Mouse (Mus musculus) midbrain, embryonic 15.5 days (tissue): ENCODE results near the gene Gm37240. TPM values are rescaled to one million over a fixed set of nuclear protein-coding genes. Genes with fewer than 3 reads are reported as not detected.
A peak's percentile ranks its signal among the peaks of the same experiment; 100 is the strongest.

Source experiments
- ATAC-seq: fragments of 200-750 bp; cut with Nextera tagmentation; replicated peaks from 2 replicates; pipeline ENCODE4 v1.8.0; 2017; ENCODE audit warnings: moderate TSS enrichment
- H3K27ac ChIP-seq: fragments of 300-500 bp; sonication (generic); 2 replicates; pipeline ENCODE4 v1.5.1; 2015; ENCODE audit warnings: mild to moderate bottlenecking, inconsistent platforms
- H3K27me3 ChIP-seq: fragments of 300-500 bp; sonication (generic); replicated peaks from 2 replicates; pipeline ENCODE4 v1.6.1; 2015; ENCODE audit warnings: inconsistent platforms
- H3K36me3 ChIP-seq: fragments of 300-500 bp; sonication (generic); replicated peaks from 2 replicates; pipeline ENCODE4 v1.6.1; 2015; ENCODE audit warnings: inconsistent platforms
- H3K4me1 ChIP-seq: fragments of 300-500 bp; sonication (generic); 2 replicates; pipeline ENCODE4 v1.6.1; 2015; ENCODE audit warnings: inconsistent platforms
- H3K4me2 ChIP-seq: fragments of 300-500 bp; sonication (generic); 2 replicates; pipeline ENCODE4 v1.6.1; 2015; ENCODE audit warnings: inconsistent platforms, mild to moderate bottlenecking, moderate library complexity
- H3K4me3 ChIP-seq: fragments of 300-500 bp; sonication (generic); 2 replicates; pipeline ENCODE4 v1.5.1; 2015; ENCODE audit warnings: mild to moderate bottlenecking, inconsistent platforms
- H3K9ac ChIP-seq: fragments of 300-500 bp; sonication (generic); 2 replicates; pipeline ENCODE4 v1.6.1; 2015; ENCODE audit warnings: mild to moderate bottlenecking, inconsistent platforms
- H3K9me3 ChIP-seq: fragments of 300-500 bp; sonication (generic); 2 replicates; pipeline ENCODE4 v1.6.1; 2016; ENCODE audit warnings: inconsistent platforms
- WGBS: fragments of 180-500 bp; shearing (Covaris S2); methylation state at CpG from one replicate; pipeline ENCODE4 v1.1.7; 2015; ENCODE audit warnings: mixed read lengths; 5-methylcytosine and 5-hydroxymethylcytosine counted together
- polyA plus RNA-seq: library from polyadenylated mRNA; unstranded; fragments of >200 nt; fragmentation: Nextera tagmentation; extraction: Ambion mirVana; gene quantifications from 2 replicates; pipeline ENCODE4 v1.2.1, GENCODE M21; 2015

Gene Gm37240
- polyA plus RNA-seq, 1 experiment from 2014 or later: 0.40 TPM

- Histone ChIP-seq H3K4me1 (peaks cover 8% of the 10 kb centered on the region), H3K27me3 (no peaks in the 10 kb centered on the region), H3K27ac (no peak overlapping the region), H3K9ac (no peak overlapping the region), H3K36me3 (no peaks in the 10 kb centered on the region), H3K9me3 (no peaks in the 10 kb centered on the region), H3K4me3 (no peak overlapping the region), H3K4me2 (no peak overlapping the region)
- no peak for ATAC-seq
- 76% methylated on average over 4 of the region's 4 CpGs for WGBS
Measured at GRCm38 (mm10) chr3:85308706-85309105, 578.6 kb downstream of the Gm37240 start.

DNA sequence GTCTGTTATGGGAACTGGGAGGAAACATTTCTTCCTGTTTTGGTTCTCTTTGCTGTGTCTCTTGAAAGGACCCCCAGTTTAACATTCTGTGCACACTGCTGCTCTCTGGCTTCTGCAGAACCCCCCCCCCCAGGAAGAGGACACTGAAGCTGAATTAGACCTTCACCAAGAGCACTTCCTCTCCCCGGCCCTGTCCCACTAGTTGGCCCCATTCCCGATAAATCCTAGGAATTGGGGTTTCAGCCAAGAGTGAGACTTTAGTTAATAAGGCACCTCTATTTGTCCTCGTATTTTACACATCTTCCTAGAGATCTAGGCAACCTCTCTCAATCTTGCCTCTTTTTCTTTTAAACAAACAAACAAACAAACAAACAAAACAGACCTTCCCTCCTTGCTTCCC, 585.5 kb downstream of the Gm37240 start:
- no peak overlapping the region for H3K27ac ChIP-seq
- H3K4me3 ChIP-seq: no peak overlapping the region
- H3K27me3 ChIP-seq: no peaks in the 10 kb centered on the region
- H3K9ac ChIP-seq: no peak overlapping the region
- WGBS: 72% methylated on average over 3 of the region's 3 CpGs
- H3K9me3 ChIP-seq: no peaks in the 10 kb centered on the region; the same call in 1 of the 2 replicates
- H3K4me1 ChIP-seq: 0 out of 2 replicates have a peak, but pooled peaks cover 3% of the 10 kb centered on the region
- no peak overlapping the region for H3K4me2 ChIP-seq
- H3K36me3 ChIP-seq: no peaks in the 10 kb centered on the region
- ATAC-seq: no peak

- no peaks in the 10 kb centered on the region for H3K36me3 ChIP-seq
Measured at GRCm38 (mm10) chr3:85301336-85301735, 586.0 kb downstream of the Gm37240 start.

GRCm38 (mm10) chr3:85299649-85300550, 587.4 kb downstream of the Gm37240 start:
- Histone ChIP-seq H3K9me3 (no peaks in the 10 kb centered on the region; the same call in 1 of the 2 replicates), H3K4me1 (0 out of 2 replicates have a peak, but pooled peaks cover 3% of the 10 kb centered on the region), H3K4me3 (no peak overlapping the region), H3K4me2 (no peak overlapping the region), H3K36me3 (no peaks in the 10 kb centered on the region), H3K27ac (0 out of 2 replicates have a peak overlapping the region, but pooled peaks have one; percentile 30), H3K9ac (no peak overlapping the region), H3K27me3 (no peaks in the 10 kb centered on the region)
- ATAC-seq: peak; percentile 98
- WGBS: 51% methylated on average over 18 of the region's 18 CpGs

More at GRCm38 (mm10) chr3:85301336-85301735, 586.0 kb downstream of the Gm37240 start:
- H3K27ac ChIP-seq: no peak overlapping the region
- H3K4me3 ChIP-seq: no peak overlapping the region
- ATAC-seq: no peak
- no peak overlapping the region for H3K9ac ChIP-seq
- 97% methylated on average over 2 of the region's 2 CpGs for WGBS
- H3K4me2 ChIP-seq: no peak overlapping the region
- H3K9me3 ChIP-seq: no peaks in the 10 kb centered on the region; the same call in 1 of the 2 replicates
- H3K27me3 ChIP-seq: no peaks in the 10 kb centered on the region
- 0 out of 2 replicates have a peak, but pooled peaks cover 3% of the 10 kb centered on the region for H3K4me1 ChIP-seq

GRCm38 (mm10) chr3:85295229-85295628, 592.1 kb downstream of the Gm37240 start:
- Histone ChIP-seq H3K4me2 (no peak overlapping the region), H3K27me3 (no peaks in the 10 kb centered on the region), H3K9ac (no peak overlapping the region), H3K27ac (no peak overlapping the region), H3K4me1 (0 out of 2 replicates have a peak, but pooled peaks cover 3% of the 10 kb centered on the region), H3K36me3 (no peaks in the 10 kb centered on the region), H3K9me3 (no peaks in the 10 kb centered on the region; the same call in 1 of the 2 replicates), H3K4me3 (no peak overlapping the region)
- ATAC-seq: no peak
- 79% methylated on average over 9 of the region's 9 CpGs for WGBS

GRCm38 (mm10) chr3:85287627-85288026, 599.7 kb downstream of the Gm37240 start:
- Histone ChIP-seq H3K27ac (no peak overlapping the region), H3K9ac (no peak overlapping the region), H3K36me3 (no peaks in the 10 kb centered on the region), H3K4me2 (no peak overlapping the region), H3K4me3 (no peak overlapping the region), H3K4me1 (no peaks in the 10 kb centered on the region), H3K9me3 (no peaks in the 10 kb centered on the region), H3K27me3 (no peaks in the 10 kb centered on the region)
- ATAC-seq: no peak
- WGBS: 87% methylated on average over 2 of the region's 2 CpGs

GRCm38 (mm10) chr3:85284483-85284882, 602.8 kb downstream of the Gm37240 start:
- Histone ChIP-seq H3K9me3 (no peaks in the 10 kb centered on the region), H3K4me3 (no peak overlapping the region), H3K27me3 (no peaks in the 10 kb centered on the region), H3K36me3 (no peaks in the 10 kb centered on the region), H3K27ac (no peak overlapping the region), H3K4me1 (no peaks in the 10 kb centered on the region), H3K4me2 (no peak overlapping the region), H3K9ac (no peak overlapping the region)
- no peak for ATAC-seq
- WGBS: 96% methylated on average over 2 of the region's 2 CpGs

GRCm38 (mm10) chr3:85282816-85283215, 604.5 kb downstream of the Gm37240 start:
- no peaks in the 10 kb centered on the region for H3K9me3 ChIP-seq
- no peak overlapping the region for H3K9ac ChIP-seq
- no peaks in the 10 kb centered on the region for H3K4me1 ChIP-seq
- no peaks in the 10 kb centered on the region for H3K27me3 ChIP-seq
- H3K27ac ChIP-seq: no peak overlapping the region
- H3K4me3 ChIP-seq: no peak overlapping the region
- no peak overlapping the region for H3K4me2 ChIP-seq
- H3K36me3 ChIP-seq: no peaks in the 10 kb centered on the region
- no peak for ATAC-seq
- 90% methylated on average over 5 of the region's 5 CpGs for WGBS

DNA sequence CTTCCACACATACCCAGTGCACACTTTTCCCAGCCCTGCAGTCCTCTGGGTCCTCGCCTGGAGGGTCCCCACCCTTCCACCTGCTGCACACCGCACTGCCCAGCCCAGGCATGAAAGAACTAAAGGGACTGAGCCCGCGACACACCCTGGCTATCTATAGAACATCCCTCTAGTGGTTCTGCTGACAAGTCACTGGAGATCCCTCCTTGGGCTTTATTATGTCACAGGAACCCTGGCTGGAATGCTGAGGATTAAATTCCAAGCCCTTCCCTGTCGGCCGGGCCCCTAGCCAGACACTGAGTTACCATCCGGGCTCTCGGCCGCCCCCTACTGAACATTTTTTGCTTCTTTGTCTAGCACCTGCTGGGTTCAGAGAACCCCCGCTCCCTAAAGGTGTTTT, 612.2 kb downstream of the Gm37240 start:
- Histone ChIP-seq H3K9me3 (no peaks in the 10 kb centered on the region), H3K4me2 (no peak overlapping the region), H3K4me3 (no peak overlapping the region), H3K36me3 (no peaks in the 10 kb centered on the region), H3K27ac (no peak overlapping the region), H3K9ac (no peak overlapping the region), H3K27me3 (no peaks in the 10 kb centered on the region), H3K4me1 (no peaks in the 10 kb centered on the region)
- no peak for ATAC-seq
- WGBS: 37% methylated on average over 10 of the region's 10 CpGs

DNA sequence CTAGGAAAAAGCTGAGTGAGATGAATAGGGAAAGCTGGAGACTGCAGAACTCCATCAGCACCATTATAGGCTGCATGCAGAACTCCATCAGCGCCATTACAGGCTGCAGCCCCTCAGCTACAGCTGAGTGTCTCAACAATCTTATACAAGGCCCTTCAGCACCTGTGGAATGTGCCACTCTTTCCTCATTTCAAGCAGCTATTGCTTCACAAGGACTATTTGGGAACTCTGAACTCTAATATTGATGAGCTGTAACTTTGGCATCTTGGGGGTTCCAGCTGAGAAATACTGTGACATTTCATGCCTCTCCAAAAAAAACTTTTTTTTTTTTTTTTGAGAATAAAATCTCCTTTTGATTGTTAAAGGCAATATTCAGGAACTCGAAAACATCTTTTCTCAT, 615.8 kb downstream of the Gm37240 start:
- H3K9ac ChIP-seq: no peak overlapping the region
- H3K4me3 ChIP-seq: no peak overlapping the region
- H3K36me3 ChIP-seq: no peaks in the 10 kb centered on the region
- no peaks in the 10 kb centered on the region for H3K4me1 ChIP-seq
- WGBS: 86% methylated on average over 2 of the region's 2 CpGs
- H3K27ac ChIP-seq: no peak overlapping the region
- no peaks in the 10 kb centered on the region for H3K27me3 ChIP-seq
- no peaks in the 10 kb centered on the region for H3K9me3 ChIP-seq
- no peak overlapping the region for H3K4me2 ChIP-seq
- ATAC-seq: no peak

GRCm38 (mm10) chr3:85264963-85265362, 622.4 kb downstream of the Gm37240 start:
- Histone ChIP-seq H3K9ac (no peak overlapping the region), H3K27ac (no peak overlapping the region), H3K9me3 (no peaks in the 10 kb centered on the region), H3K4me1 (no peaks in the 10 kb centered on the region), H3K4me3 (no peak overlapping the region), H3K36me3 (no peaks in the 10 kb centered on the region), H3K27me3 (no peaks in the 10 kb centered on the region), H3K4me2 (no peak overlapping the region)
- ATAC-seq: no peak
- WGBS: 80% methylated on average over 2 of the region's 2 CpGs

DNA sequence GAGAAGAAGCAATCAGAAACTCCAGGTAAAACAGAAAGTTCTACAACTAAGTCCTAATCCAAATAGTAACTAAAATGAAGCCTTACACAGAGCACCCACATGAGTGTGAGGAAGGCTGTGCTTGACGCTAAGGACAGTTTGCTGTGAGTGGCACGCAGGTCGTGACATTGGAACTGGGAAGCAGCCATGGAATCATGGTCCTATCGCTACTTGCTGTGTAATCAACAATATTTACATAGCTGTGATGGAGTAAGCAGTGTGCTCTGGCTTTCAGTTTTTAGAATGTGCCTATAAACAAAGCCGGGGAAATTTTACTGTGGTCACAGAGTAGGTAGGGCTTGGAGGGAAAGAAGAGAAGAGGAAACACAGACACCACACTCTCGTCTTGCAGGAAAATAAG, 622.8 kb downstream of the Gm37240 start:
- H3K4me1 ChIP-seq: no peaks in the 10 kb centered on the region
- H3K27ac ChIP-seq: no peak overlapping the region
- 89% methylated on average over 6 of the region's 6 CpGs for WGBS
- no peaks in the 10 kb centered on the region for H3K27me3 ChIP-seq
- no peak for ATAC-seq
- H3K36me3 ChIP-seq: no peaks in the 10 kb centered on the region
- no peak overlapping the region for H3K4me2 ChIP-seq
- no peak overlapping the region for H3K4me3 ChIP-seq
- no peak overlapping the region for H3K9ac ChIP-seq
- no peaks in the 10 kb centered on the region for H3K9me3 ChIP-seq

GRCm38 (mm10) chr3:85254526-85254925, 632.8 kb downstream of the Gm37240 start:
- no peak overlapping the region for H3K4me2 ChIP-seq
- no peaks in the 10 kb centered on the region for H3K36me3 ChIP-seq
- no peak overlapping the region for H3K4me3 ChIP-seq
- no peaks in the 10 kb centered on the region for H3K27me3 ChIP-seq
- H3K9ac ChIP-seq: no peak overlapping the region
- ATAC-seq: no peak
- no peaks in the 10 kb centered on the region for H3K9me3 ChIP-seq
- no peaks in the 10 kb centered on the region for H3K4me1 ChIP-seq
- WGBS: 91% methylated on average over 5 of the region's 5 CpGs
- H3K27ac ChIP-seq: no peak overlapping the region
